Mouse (Mus musculus): Measurements from ENCODE around the gene Sinhcaf.

- TF ChIP-seq CTCF (IDR thresholded peaks at IDR 0.05; ENCODE audit: extremely low read depth, insufficient read length, insufficient replicate concordance, low read depth, low read length) = no peak
- no peak for TF ChIP-seq POLR2A (IDR thresholded peaks at IDR 0.05; ENCODE audit: low read depth, low read length)
These were observed 26.0 kb upstream of the Sinhcaf start for GRCm38 (mm10) chr6:148972059-148972848.
